Mouse (Mus musculus) lung, postnatal 10 days (tissue): ENCODE results near the gene Ranbp1.
"Not testable (repeated sequence)": the region's sequence is repeated elsewhere in the genome, so short reads cannot be mapped to it uniquely, and the experiment has no call there.

Source experiments
- DNase-seq: peaks from one replicate; pipeline ENCODE4 v3.0.0; 2021

Gene Ranbp1

DNA sequence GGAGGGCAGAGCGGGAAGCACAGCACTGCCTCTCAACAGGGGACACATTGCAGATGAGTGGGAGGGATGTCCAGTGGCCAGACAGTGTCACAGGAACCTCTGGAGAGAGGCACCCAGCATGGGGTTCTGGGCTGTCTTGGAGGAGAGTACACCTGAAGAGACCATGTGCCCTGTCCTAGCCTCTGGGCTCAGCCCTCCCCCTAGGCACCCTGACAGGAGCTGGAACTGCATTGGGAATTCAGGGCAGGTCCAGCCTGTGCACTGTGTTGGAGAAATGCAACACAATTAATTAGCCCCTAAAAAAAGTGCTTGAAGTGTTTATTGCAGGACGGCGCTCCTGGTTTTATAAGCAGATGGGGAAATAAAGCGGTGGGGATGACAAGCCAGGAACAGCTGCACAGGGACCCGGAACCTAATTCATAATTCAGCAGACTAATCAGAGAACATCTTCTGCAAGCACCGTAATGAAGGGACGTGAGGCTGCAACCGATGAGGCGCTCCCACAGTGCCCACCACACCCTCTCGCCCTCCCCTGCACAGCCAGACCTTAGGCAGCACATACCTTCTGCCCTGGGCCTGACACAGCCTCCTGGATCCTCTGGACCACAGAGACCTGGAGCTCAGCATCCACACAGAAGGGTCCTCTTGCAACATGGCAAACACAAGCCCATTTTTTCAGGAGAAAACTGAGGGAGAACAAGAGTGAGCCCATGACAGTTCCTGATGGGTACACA, 50.0 kb downstream of the Ranbp1 start:
- no peak for DNase-seq

- no peak for DNase-seq
These were observed 50.7 kb downstream of the Ranbp1 start for GRCm38 (mm10) chr16:18197881-18198280.

GRCm38 (mm10) chr16:18195561-18195960, 53.0 kb downstream of the Ranbp1 start:
- DNase-seq: not testable (repeated sequence)

DNA sequence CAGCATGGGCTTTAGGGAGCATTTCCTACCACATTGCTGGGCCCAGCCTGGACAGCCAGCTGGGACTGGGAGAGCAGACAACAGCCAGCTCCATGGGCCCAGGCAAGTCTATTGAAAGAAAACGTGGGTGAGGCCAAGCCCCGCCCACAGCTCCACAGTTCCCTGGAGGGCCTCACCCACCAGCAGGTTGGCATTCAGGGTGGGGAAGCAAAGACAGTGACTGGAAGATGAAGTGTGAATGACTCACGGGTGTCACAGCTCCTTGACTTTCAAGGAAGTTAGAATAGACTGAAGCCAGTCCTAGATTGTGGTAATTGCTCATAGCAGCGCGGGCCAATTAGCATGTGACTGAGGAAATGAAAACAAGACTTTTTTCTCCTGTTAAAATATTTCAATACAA, 53.5 kb downstream of the Ranbp1 start:
- no peak for DNase-seq

GRCm38 (mm10) chr16:18194208-18194985, 54.1 kb downstream of the Ranbp1 start:
- DNase-seq: no peak

GRCm38 (mm10) chr16:18191006-18191405, 57.5 kb downstream of the Ranbp1 start:
- no peak for DNase-seq
